Mouse (Mus musculus) stomach, embryonic 14.5 days (tissue): ENCODE results near the gene Xrcc1. TPM values are rescaled to one million over a fixed set of nuclear protein-coding genes. Genes with fewer than 3 reads are reported as not detected.
A peak's percentile ranks its signal among the peaks of the same experiment; 100 is the strongest.

Experiments
- ATAC-seq: fragments of 200-750 bp; cut with Nextera tagmentation; 2 replicates; pipeline ENCODE4 v1.8.0; 2017; ENCODE audit warnings: low read depth, moderate TSS enrichment; ENCODE audit not compliant: insufficient number of reproducible peaks, insufficient read depth, low FRiP score
- H3K27ac ChIP-seq: fragments of 300-500 bp; sonication (generic); 2 replicates; pipeline ENCODE4 v1.5.1; 2014; ENCODE audit warnings: mild to moderate bottlenecking, low read length, moderate library complexity, mixed read lengths
- H3K27me3 ChIP-seq: fragments of 300-500 bp; sonication (generic); 2 replicates; pipeline ENCODE4 v1.6.1; 2014; ENCODE audit warnings: low read length, control low read depth, mixed read lengths; ENCODE audit not compliant: control insufficient read depth, insufficient read depth
- H3K36me3 ChIP-seq: fragments of 300-500 bp; sonication (generic); 2 replicates; pipeline ENCODE4 v1.6.1; 2014; ENCODE audit warnings: mild to moderate bottlenecking, control low read depth, low read length, moderate library complexity, mixed read lengths; ENCODE audit not compliant: control insufficient read depth, insufficient read depth
- H3K4me1 ChIP-seq: fragments of 300-500 bp; sonication (generic); 2 replicates; pipeline ENCODE4 v1.6.1; 2014; ENCODE audit warnings: low read length, control low read depth, mixed read lengths; ENCODE audit not compliant: control insufficient read depth, insufficient read depth
- H3K4me2 ChIP-seq: fragments of 300-500 bp; sonication (generic); replicated peaks from 2 replicates; pipeline ENCODE4 v1.6.1; 2014; ENCODE audit warnings: low read depth, low read length, control low read depth
- H3K4me3 ChIP-seq: fragments of 300-500 bp; sonication (generic); 2 replicates; pipeline ENCODE4 v1.5.1; 2014; ENCODE audit warnings: low read depth, low read length, control low read depth
- H3K9ac ChIP-seq: fragments of 300-500 bp; sonication (generic); replicated peaks from 2 replicates; pipeline ENCODE4 v1.6.1; 2014; ENCODE audit warnings: low read depth, mild to moderate bottlenecking, control low read depth, low read length, moderate library complexity, mixed read lengths
- H3K9me3 ChIP-seq: fragments of 300-500 bp; sonication (generic); 2 replicates; pipeline ENCODE4 v1.6.1; 2016; ENCODE audit warnings: low read depth, low read length, control low read depth; ENCODE audit not compliant: control insufficient read depth
- WGBS: fragments of 180-500 bp; shearing (Covaris S2); extraction: QIAGEN DNeasy Blood & Tissue Kit; methylation state at CpG from one replicate; pipeline ENCODE4 v1.1.7; 2014; 5-methylcytosine and 5-hydroxymethylcytosine counted together
- polyA plus RNA-seq: library from polyadenylated mRNA; unstranded; fragments of >200 nt; fragmentation: Nextera tagmentation; extraction: Ambion mirVana; gene quantifications from 2 replicates; pipeline ENCODE4 v1.2.1, GENCODE M21; 2014

Gene Xrcc1
- 93.0 and 110 TPM in 2 replicates for polyA plus RNA-seq

GRCm38 (mm10) chr7:24546068-24546614 lies at the start of gene Xrcc1, which contains the start of gene Pinlyp:
Gene Xrcc1, plus strand, starts transcription at chr7:24546289.
Gene Pinlyp, minus strand, starts transcription at chr7:24546118.
- ATAC-seq, result no peak
- H3K27ac ChIP-seq, result peak within 1 kb of the TSS; percentile 76
- H3K4me2 ChIP-seq, result peak within 1 kb of the TSS; percentile 66
- peaks cover 11% of the 10 kb centered on the region; the same call in 1 of the 2 replicates for H3K4me1 ChIP-seq
- H3K27me3 ChIP-seq, result no peaks in the 10 kb centered on the region
- peaks cover 12% of the 10 kb centered on the region for H3K36me3 ChIP-seq
- peak within 1 kb of the TSS; percentile 86 for H3K4me3 ChIP-seq
- peak within 1 kb of the TSS; percentile 73 for H3K9ac ChIP-seq
- 32% methylated on average over 13 of the region's 13 CpGs for WGBS
- H3K9me3 ChIP-seq, result no peaks in the 10 kb centered on the region

- Histone ChIP-seq H3K36me3 (no peaks in the 10 kb centered on the region), H3K27me3 (0 out of 2 replicates have a peak, but pooled peaks cover 7% of the 10 kb centered on the region), H3K9me3 (peaks cover 3% of the 10 kb centered on the region; the same call in 1 of the 2 replicates), H3K4me2 (peak overlapping the region; percentile 55), H3K4me1 (peaks cover 15% of the 10 kb centered on the region; the same call in 1 of the 2 replicates), H3K27ac (no peak overlapping the region), H3K9ac (0 out of 2 replicates have a peak overlapping the region, but pooled peaks have one; percentile 14), H3K4me3 (peak overlapping the region; percentile 29)
- WGBS, result 10% methylated on average over 43 of the region's 43 CpGs
- ATAC-seq, result peak; percentile 59; the same call in 1 of the 2 replicates
Measured at GRCm38 (mm10) chr7:24499856-24500577, 46.1 kb upstream of the Xrcc1 start.

- Histone ChIP-seq H3K4me3 (no peak overlapping the region), H3K4me2 (no peak overlapping the region), H3K36me3 (no peaks in the 10 kb centered on the region), H3K27ac (no peak overlapping the region), H3K9ac (no peak overlapping the region), H3K4me1 (peaks cover 20% of the 10 kb centered on the region; the same call in 1 of the 2 replicates), H3K9me3 (peaks cover 3% of the 10 kb centered on the region; the same call in 1 of the 2 replicates), H3K27me3 (0 out of 2 replicates have a peak, but pooled peaks cover 7% of the 10 kb centered on the region)
- WGBS, result 39% methylated on average over 7 of the region's 7 CpGs
- no peak for ATAC-seq
Measured at GRCm38 (mm10) chr7:24500929-24501328, 45.2 kb upstream of the Xrcc1 start.

- no peak for ATAC-seq
- WGBS, result 50% methylated on average over 21 of the region's 21 CpGs
- Histone ChIP-seq H3K36me3 (no peaks in the 10 kb centered on the region), H3K27me3 (0 out of 2 replicates have a peak, but pooled peaks cover 7% of the 10 kb centered on the region), H3K27ac (no peak overlapping the region), H3K9ac (no peak overlapping the region), H3K4me2 (no peak overlapping the region), H3K4me3 (no peak overlapping the region), H3K4me1 (peaks cover 20% of the 10 kb centered on the region; the same call in 1 of the 2 replicates), H3K9me3 (peaks cover 3% of the 10 kb centered on the region; the same call in 1 of the 2 replicates)
Measured at GRCm38 (mm10) chr7:24501492-24501891, 44.6 kb upstream of the Xrcc1 start.

GRCm38 (mm10) chr7:24504004-24504403 lies 42.1 kb upstream of the Xrcc1 start:
- no peak for ATAC-seq
- Histone ChIP-seq H3K36me3 (no peaks in the 10 kb centered on the region), H3K4me2 (peak overlapping the region; percentile 12; the same call in 1 of the 2 replicates), H3K4me1 (peaks cover 26% of the 10 kb centered on the region; the same call in 1 of the 2 replicates), H3K4me3 (no peak overlapping the region), H3K9ac (no peak overlapping the region), H3K27me3 (0 out of 2 replicates have a peak, but pooled peaks cover 7% of the 10 kb centered on the region), H3K27ac (no peak overlapping the region), H3K9me3 (peaks cover 3% of the 10 kb centered on the region; the same call in 1 of the 2 replicates)
- WGBS, result 20% methylated on average over 10 of the region's 10 CpGs

GRCm38 (mm10) chr7:24504868-24505267 lies 41.2 kb upstream of the Xrcc1 start:
- Histone ChIP-seq H3K36me3 (no peaks in the 10 kb centered on the region), H3K9ac (no peak overlapping the region), H3K27ac (no peak overlapping the region), H3K4me1 (peaks cover 22% of the 10 kb centered on the region; the same call in 1 of the 2 replicates), H3K4me2 (no peak overlapping the region), H3K27me3 (0 out of 2 replicates have a peak, but pooled peaks cover 2% of the 10 kb centered on the region), H3K9me3 (peaks cover 3% of the 10 kb centered on the region; the same call in 1 of the 2 replicates), H3K4me3 (no peak overlapping the region)
- ATAC-seq, result no peak
- 17% methylated on average over 4 of the region's 4 CpGs for WGBS

- Histone ChIP-seq H3K9me3 (peaks cover 3% of the 10 kb centered on the region; the same call in 1 of the 2 replicates), H3K27me3 (no peaks in the 10 kb centered on the region), H3K4me3 (peak overlapping the region; percentile 79; the same call in 1 of the 2 replicates), H3K4me1 (peaks cover 22% of the 10 kb centered on the region; the same call in 1 of the 2 replicates), H3K4me2 (peak overlapping the region; percentile 59), H3K9ac (no peak overlapping the region), H3K36me3 (no peaks in the 10 kb centered on the region), H3K27ac (no peak overlapping the region)
- WGBS, result 28% methylated on average over 15 of the region's 15 CpGs
- no peak for ATAC-seq
Measured at GRCm38 (mm10) chr7:24505447-24506064, 40.5 kb upstream of the Xrcc1 start.

GRCm38 (mm10) chr7:24506065-24506459 lies 40.0 kb upstream of the Xrcc1 start:
- H3K27ac ChIP-seq, result peak overlapping the region; percentile 98; the same call in 1 of the 2 replicates
- H3K27me3 ChIP-seq, result no peaks in the 10 kb centered on the region
- 10% methylated on average over 3 of the region's 3 CpGs for WGBS
- H3K9me3 ChIP-seq, result no peaks in the 10 kb centered on the region
- H3K4me1 ChIP-seq, result peaks cover 22% of the 10 kb centered on the region; the same call in 1 of the 2 replicates
- peak overlapping the region; percentile 79 for H3K4me3 ChIP-seq
- no peaks in the 10 kb centered on the region for H3K36me3 ChIP-seq
- 0 out of 2 replicates have a peak overlapping the region, but pooled peaks have one; percentile 94 for H3K9ac ChIP-seq
- ATAC-seq, result no peak
- H3K4me2 ChIP-seq, result peak overlapping the region; percentile 59
